Mouse (Mus musculus) neural tube, embryonic 15.5 days (tissue): ENCODE results near the gene Ifit3b. TPM values are rescaled to one million over a fixed set of nuclear protein-coding genes. Genes with fewer than 3 reads are reported as not detected.
A peak's percentile ranks its signal among the peaks of the same experiment; 100 is the strongest.
"Not testable (repeated sequence)": the region's sequence is repeated elsewhere in the genome, so short reads cannot be mapped to it uniquely, and the experiment has no call there.

Source experiments
- ATAC-seq: fragments of 200-750 bp; cut with Nextera tagmentation; 2 replicates; pipeline ENCODE4 v1.8.0; 2017; ENCODE audit warnings: mild to moderate bottlenecking, moderate TSS enrichment, moderate library complexity; ENCODE audit not compliant: low FRiP score
- H3K27ac ChIP-seq: fragments of 300-500 bp; sonication (generic); replicated peaks from 2 replicates; pipeline ENCODE4 v1.5.1; 2015; ENCODE audit warnings: mild to moderate bottlenecking, inconsistent platforms
- H3K27me3 ChIP-seq: fragments of 300-500 bp; sonication (generic); replicated peaks from 2 replicates; pipeline ENCODE4 v1.6.1; 2015; ENCODE audit warnings: inconsistent platforms
- H3K36me3 ChIP-seq: fragments of 300-500 bp; sonication (generic); 2 replicates; pipeline ENCODE4 v1.6.1; 2015; ENCODE audit warnings: inconsistent platforms
- H3K4me1 ChIP-seq: fragments of 300-500 bp; sonication (generic); 2 replicates; pipeline ENCODE4 v1.6.1; 2015; ENCODE audit warnings: inconsistent platforms
- H3K4me2 ChIP-seq: fragments of 300-500 bp; sonication (generic); 2 replicates; pipeline ENCODE4 v1.6.1; 2015; ENCODE audit warnings: inconsistent platforms, mild to moderate bottlenecking, moderate library complexity
- H3K4me3 ChIP-seq: fragments of 300-500 bp; sonication (generic); replicated peaks from 2 replicates; pipeline ENCODE4 v1.5.1; 2015; ENCODE audit warnings: mild to moderate bottlenecking, inconsistent platforms
- H3K9ac ChIP-seq: fragments of 300-500 bp; sonication (generic); replicated peaks from 2 replicates; pipeline ENCODE4 v1.6.1; 2015; ENCODE audit warnings: mild to moderate bottlenecking, inconsistent platforms
- H3K9me3 ChIP-seq: fragments of 300-500 bp; sonication (generic); replicated peaks from 2 replicates; pipeline ENCODE4 v1.6.1; 2016; ENCODE audit warnings: inconsistent platforms
- WGBS: fragments of 180-500 bp; shearing (Covaris S2); methylation state at CpG from one replicate; pipeline ENCODE4 v1.1.7; 2015; ENCODE audit warnings: mixed read lengths; 5-methylcytosine and 5-hydroxymethylcytosine counted together
- polyA plus RNA-seq: library from polyadenylated mRNA; unstranded; fragments of >200 nt; fragmentation: Nextera tagmentation; extraction: Ambion mirVana; gene quantifications from 2 replicates; pipeline ENCODE4 v1.2.1, GENCODE M21; 2015

Ifit3b gene
- polyA plus RNA-seq, 1 experiment from 2014 or later: 0.51 TPM

DNA sequence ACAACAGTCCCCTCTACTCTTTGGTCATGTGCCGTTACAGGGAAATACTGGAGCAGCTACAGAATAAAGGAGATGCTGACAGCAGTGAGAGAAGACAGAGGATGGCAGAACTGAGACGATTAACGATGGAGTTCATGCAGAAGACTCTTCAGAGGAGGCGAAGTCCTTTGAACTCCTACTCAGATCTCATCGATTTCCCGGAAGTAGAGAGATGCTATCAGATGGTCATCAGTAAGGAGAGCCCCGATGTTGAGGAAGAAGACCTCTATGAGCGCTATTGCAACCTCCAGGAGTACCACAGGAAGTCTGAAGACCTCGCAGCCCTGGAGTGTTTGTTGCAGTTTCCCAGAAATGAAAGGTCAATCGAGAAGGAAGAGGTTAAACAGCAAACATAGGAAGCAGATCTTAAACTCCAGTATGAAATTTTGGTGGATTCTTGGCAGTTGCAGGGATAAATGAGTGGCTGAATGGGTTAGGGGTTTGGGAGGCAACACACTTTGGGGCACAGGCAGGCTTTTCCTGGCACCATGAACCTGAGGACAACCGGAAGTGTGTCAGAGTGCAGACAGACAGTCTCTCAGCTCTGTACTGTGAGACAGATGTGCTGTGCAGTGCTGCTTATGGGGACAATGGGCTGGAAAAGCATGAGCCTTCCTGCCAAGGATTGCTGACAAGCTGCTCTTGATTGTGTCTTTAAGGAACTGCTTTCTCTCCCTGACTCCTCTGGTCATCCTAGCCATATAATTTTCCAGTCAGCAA is 4.7 kb downstream of the Ifit3b start:
- not testable (repeated sequence) for ATAC-seq

DNA sequence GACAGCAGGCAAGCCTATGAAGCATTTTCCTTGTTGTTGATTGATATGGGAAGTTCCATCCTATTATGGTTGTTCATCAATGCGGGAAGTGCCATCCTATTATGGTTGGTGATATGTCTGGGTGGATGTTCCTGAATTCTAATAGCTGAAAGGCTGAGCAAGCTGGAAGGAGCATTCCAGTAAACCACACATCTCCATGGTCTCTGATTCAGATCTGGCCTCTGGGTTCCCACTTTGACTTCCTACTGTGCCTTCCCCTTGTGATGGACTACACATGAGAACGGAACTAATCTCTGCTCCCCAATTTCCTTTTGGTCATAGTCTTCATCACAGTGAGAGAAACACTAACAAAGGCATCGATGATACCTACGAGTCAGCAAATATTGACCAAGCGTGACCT is 13.1 kb downstream of the Ifit3b start:
- Histone ChIP-seq H3K36me3 (no peaks in the 10 kb centered on the region), H3K4me1 (no peaks in the 10 kb centered on the region), H3K9me3 (no peaks in the 10 kb centered on the region), H3K27me3 (no peaks in the 10 kb centered on the region), H3K27ac (no peak overlapping the region), H3K4me2 (no peak overlapping the region), H3K4me3 (no peak overlapping the region), H3K9ac (no peak overlapping the region)
- ATAC-seq: no peak
- WGBS: 94% methylated on average over 5 of the region's 5 CpGs

More for the DNA sequence above, 4.7 kb downstream of the Ifit3b start:
- not testable (repeated sequence) for H3K9me3 ChIP-seq, H3K4me3 ChIP-seq, H3K36me3 ChIP-seq, H3K9ac ChIP-seq, H3K27me3 ChIP-seq, H3K4me2 ChIP-seq, H3K27ac ChIP-seq, H3K4me1 ChIP-seq
- 88% methylated on average over 4 of the region's 11 CpGs for WGBS

DNA sequence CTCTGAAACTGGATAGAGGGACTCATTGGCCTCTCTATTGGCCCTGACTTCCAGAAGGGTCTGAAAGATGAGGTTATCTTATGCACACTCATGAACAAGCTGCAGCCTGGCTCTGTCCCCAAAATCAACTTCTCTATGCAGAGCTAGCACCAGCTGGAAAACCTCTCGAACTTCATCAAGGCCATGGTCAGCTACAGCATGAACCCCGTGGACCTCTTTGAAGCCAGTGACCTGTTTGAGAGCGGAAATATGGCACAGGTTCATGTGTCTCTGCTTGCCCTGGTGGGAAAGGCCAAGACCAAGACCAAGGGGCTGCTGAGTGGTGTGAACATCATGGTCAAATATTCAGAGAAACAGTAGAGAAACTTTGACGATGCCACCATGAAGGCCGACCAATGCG is 16.0 kb downstream of the Ifit3b start:
- no peak overlapping the region for H3K4me3 ChIP-seq
- H3K4me2 ChIP-seq: no peak overlapping the region
- no peak overlapping the region for H3K9ac ChIP-seq
- H3K27ac ChIP-seq: no peak overlapping the region
- no peaks in the 10 kb centered on the region for H3K4me1 ChIP-seq
- no peaks in the 10 kb centered on the region for H3K9me3 ChIP-seq
- no peaks in the 10 kb centered on the region for H3K27me3 ChIP-seq
- no peaks in the 10 kb centered on the region for H3K36me3 ChIP-seq
- 97% methylated on average over 6 of the region's 6 CpGs for WGBS
- ATAC-seq: no peak

DNA sequence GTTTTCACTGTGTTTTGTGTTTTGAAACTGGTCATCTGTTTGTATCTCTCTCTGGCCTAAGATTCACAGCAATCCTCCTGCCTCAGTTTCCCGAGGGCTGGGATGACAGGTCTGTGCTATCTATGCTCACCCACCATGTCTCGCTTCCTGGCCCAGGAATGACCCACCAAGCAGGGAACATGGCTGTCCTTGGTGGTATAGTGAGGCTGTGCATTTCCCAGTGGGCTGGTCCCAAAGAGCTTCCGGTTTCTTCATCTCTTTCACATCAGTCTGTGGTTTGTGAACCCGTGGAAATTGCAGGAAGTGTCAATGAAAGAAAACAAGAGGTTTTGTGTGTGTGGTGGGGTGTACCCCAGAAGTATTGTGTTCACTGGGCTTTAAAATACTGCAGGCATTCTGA is 16.9 kb downstream of the Ifit3b start:
- Histone ChIP-seq H3K4me1 (no peaks in the 10 kb centered on the region), H3K4me2 (no peak overlapping the region), H3K4me3 (no peak overlapping the region), H3K9me3 (no peaks in the 10 kb centered on the region), H3K36me3 (no peaks in the 10 kb centered on the region), H3K9ac (no peak overlapping the region), H3K27me3 (no peaks in the 10 kb centered on the region), H3K27ac (no peak overlapping the region)
- no peak for ATAC-seq
- 88% methylated on average over 4 of the region's 4 CpGs for WGBS

DNA sequence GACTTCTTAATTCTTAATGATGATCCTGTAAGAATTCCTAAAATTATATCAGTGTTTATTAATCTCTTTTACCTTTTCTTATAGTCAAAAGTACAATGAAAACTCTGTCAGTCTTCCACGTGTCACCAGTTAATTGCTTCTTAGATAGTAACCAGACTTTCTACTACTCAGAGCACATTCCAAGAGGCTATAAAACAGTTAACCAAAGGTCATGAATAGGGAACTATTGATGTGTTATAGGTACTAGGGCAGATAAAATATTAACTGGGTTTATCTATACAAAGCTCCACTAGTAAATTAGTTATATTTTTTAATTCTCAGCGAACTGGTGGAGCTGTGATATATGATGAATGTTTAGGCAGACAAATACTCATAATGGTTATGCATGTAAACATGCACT is 19.7 kb downstream of the Ifit3b start:
- Histone ChIP-seq H3K4me1 (no peaks in the 10 kb centered on the region), H3K4me2 (no peak overlapping the region), H3K36me3 (no peaks in the 10 kb centered on the region), H3K27ac (no peak overlapping the region), H3K27me3 (no peaks in the 10 kb centered on the region), H3K9me3 (no peaks in the 10 kb centered on the region), H3K9ac (no peak overlapping the region), H3K4me3 (no peak overlapping the region)
- 68% methylated on average over 2 of the region's 2 CpGs for whole genome bisulfite sequencing
- ATAC-seq: no peak

DNA sequence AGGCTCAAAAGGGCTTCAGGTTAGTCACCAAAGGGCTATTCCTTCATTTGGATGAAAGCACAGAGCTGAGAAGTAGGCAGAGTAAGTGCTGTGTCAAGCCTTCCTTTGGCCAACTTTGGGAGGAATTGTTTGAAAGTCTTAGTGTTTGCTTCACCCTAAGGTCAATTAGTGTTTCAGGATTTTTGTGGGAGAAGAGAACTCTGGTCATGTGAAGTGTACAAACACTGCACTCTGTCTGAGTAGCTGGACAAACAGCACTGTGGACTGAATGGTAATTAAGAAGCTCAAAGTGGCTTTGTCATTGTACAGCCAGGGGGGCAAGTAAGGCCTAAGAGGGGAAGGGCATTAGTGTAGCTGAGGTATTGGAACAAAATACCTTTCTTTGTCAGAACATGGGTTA is 23.7 kb downstream of the Ifit3b start:
- Histone ChIP-seq H3K4me1 (no peaks in the 10 kb centered on the region), H3K27me3 (no peaks in the 10 kb centered on the region), H3K36me3 (no peaks in the 10 kb centered on the region), H3K9ac (no peak overlapping the region), H3K27ac (no peak overlapping the region), H3K9me3 (no peaks in the 10 kb centered on the region), H3K4me2 (no peak overlapping the region), H3K4me3 (no peak overlapping the region)
- ATAC-seq: no peak

DNA sequence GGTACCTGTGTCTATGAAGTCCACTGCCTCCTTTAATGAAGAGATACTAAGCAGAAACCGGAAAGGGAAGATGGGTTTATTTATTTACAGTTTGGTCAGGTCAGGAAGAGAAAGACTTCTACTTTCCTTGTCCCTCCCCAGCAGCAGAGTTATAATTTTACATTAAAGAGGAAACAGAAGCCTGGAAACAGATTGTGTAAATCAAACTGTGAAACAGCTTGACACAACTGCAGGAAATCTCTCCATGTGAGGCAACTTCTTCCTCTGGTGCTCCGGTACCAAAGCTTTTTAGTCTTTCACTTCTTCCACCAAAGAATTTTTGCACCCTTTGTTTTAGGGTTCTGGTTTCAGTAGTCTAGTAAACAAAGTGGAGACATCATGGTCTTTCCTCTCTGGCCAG is 25.7 kb downstream of the Ifit3b start:
- ATAC-seq: no peak
- no peaks in the 10 kb centered on the region for H3K27me3 ChIP-seq
- H3K36me3 ChIP-seq: no peaks in the 10 kb centered on the region
- H3K9me3 ChIP-seq: no peaks in the 10 kb centered on the region
- no peak overlapping the region for H3K9ac ChIP-seq
- 83% methylated on average over 2 of the region's 2 CpGs for WGBS
- no peak overlapping the region for H3K27ac ChIP-seq
- H3K4me1 ChIP-seq: no peaks in the 10 kb centered on the region
- no peak overlapping the region for H3K4me3 ChIP-seq
- H3K4me2 ChIP-seq: no peak overlapping the region

DNA sequence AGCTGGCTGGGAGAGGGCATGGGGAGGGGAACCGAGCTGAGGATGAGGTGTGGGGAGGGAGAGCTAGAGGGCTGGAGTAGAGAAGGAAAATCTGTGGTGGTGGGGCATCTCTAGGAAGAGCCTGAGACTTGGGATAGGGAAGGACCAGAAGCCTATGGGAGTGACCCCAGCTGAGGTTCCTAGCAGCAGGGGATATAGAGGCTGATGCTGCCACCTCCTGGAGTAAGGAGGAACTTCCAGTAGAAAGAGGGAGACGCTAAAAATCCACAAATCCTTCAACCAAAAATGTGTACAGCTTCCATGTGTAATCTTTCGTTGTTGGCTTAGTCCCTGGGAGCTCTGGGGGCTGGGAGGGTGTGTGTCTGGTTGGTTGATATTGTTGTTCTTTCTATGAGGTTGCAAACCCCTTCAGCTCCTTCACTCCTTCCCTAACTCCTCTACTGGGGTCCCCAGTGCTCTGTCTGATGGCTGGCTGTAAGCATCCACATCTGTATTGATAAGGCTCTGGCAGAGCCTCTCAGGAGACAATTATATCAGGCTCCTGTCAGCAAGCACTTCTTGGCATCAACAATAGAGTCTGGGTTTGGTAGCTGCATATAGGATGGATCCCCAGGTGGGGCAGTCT is 29.3 kb downstream of the Ifit3b start:
- no peak overlapping the region for H3K4me2 ChIP-seq
- no peak overlapping the region for H3K9ac ChIP-seq
- no peak overlapping the region for H3K27ac ChIP-seq
- H3K4me1 ChIP-seq: no peaks in the 10 kb centered on the region
- no peaks in the 10 kb centered on the region for H3K27me3 ChIP-seq
- WGBS: 14% methylated on average over 3 of the region's 3 CpGs
- no peaks in the 10 kb centered on the region for H3K9me3 ChIP-seq
- no peaks in the 10 kb centered on the region for H3K36me3 ChIP-seq
- ATAC-seq: peak; percentile 63; the same call in 1 of the 2 replicates
- H3K4me3 ChIP-seq: no peak overlapping the region

DNA sequence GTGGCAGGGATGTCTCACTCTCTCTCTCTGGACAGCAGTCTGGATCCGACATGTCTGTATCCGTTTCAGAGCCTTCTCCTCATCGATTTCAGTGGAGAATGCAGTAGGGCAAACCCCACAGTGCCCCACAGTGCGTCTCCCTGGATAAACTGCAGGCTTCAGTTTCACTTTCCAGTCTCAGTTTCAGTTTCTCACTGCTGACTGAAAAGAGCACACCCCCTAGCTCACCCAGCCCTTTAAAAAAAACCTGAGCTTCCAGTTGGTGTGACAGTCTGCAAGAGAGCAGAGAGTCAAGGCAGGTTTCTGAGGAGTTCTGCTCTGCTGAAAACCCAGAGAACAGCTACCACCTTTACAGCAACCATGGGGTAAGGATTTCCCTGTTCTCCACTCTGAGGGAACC is 32.9 kb downstream of the Ifit3b start, which contains the start of the genes Ifit1bl2 and Ifit1:
Gene Ifit1bl2, minus strand, starts transcription at position 121 of the 400 bp plus-strand sequence.
Gene Ifit1, plus strand, starts transcription at position 249 of the 400 bp plus-strand sequence.
- H3K9me3 ChIP-seq: no peaks in the 10 kb centered on the region
- no peaks in the 10 kb centered on the region for H3K4me1 ChIP-seq
- H3K36me3 ChIP-seq: no peaks in the 10 kb centered on the region
- H3K9ac ChIP-seq: no peak within 1 kb of the TSS
- no peak within 1 kb of the TSS for H3K4me3 ChIP-seq
- no peak within 1 kb of the TSS for H3K4me2 ChIP-seq
- H3K27ac ChIP-seq: no peak within 1 kb of the TSS
- ATAC-seq: no peak
- no peaks in the 10 kb centered on the region for H3K27me3 ChIP-seq
- 62% methylated on average over 4 of the region's 4 CpGs for WGBS

DNA sequence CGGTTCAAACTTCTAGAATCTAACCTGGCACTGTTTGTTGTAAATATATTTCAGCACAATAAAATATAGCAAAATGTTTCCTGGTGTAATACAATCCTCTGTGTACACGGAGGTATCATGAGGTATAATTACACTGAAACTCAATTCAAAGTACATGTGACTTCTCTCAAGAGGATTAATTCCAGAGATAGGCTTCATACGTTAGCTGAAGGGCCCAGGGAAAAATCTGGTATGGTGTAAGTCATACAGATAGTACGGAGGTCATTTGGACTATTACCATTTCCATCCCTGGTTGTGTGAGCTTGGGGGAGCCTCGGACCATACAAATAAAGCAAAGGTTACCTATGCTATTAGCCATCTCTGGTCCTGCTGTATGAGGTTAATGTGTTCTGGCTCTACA is 34.8 kb downstream of the Ifit3b start:
- no peak overlapping the region for H3K4me2 ChIP-seq
- no peaks in the 10 kb centered on the region for H3K4me1 ChIP-seq
- H3K9ac ChIP-seq: no peak overlapping the region
- H3K27me3 ChIP-seq: no peaks in the 10 kb centered on the region
- H3K36me3 ChIP-seq: no peaks in the 10 kb centered on the region
- H3K27ac ChIP-seq: no peak overlapping the region
- no peak for ATAC-seq
- H3K4me3 ChIP-seq: no peak overlapping the region
- H3K9me3 ChIP-seq: no peaks in the 10 kb centered on the region
- WGBS: 86% methylated on average over 5 of the region's 5 CpGs

DNA sequence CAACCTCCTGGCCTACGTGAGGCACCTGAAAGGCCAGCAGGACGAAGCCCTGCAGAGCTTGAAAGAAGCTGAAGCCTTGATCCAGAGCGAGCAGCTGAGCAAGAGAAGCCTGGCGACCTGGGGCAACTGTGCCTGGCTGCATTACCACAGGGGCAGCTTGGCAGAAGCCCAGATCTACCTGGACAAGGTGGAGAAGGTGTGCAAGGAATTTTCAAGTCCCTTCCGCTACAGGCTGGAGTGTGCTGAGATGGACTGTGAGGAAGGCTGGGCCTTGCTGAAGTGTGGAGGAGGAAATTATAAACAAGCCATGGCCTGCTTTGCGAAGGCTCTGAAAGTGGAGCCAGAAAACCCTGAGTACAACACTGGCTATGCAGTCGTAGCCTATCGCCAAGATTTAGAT is 39.9 kb downstream of the Ifit3b start:
- H3K9ac ChIP-seq, ATAC-seq, H3K9me3 ChIP-seq, H3K27me3 ChIP-seq, H3K4me3 ChIP-seq, H3K27ac ChIP-seq, H3K4me2 ChIP-seq, H3K36me3 ChIP-seq, H3K4me1 ChIP-seq: not testable (repeated sequence)
- WGBS: 92% methylated on average over 8 of the region's 8 CpGs

DNA sequence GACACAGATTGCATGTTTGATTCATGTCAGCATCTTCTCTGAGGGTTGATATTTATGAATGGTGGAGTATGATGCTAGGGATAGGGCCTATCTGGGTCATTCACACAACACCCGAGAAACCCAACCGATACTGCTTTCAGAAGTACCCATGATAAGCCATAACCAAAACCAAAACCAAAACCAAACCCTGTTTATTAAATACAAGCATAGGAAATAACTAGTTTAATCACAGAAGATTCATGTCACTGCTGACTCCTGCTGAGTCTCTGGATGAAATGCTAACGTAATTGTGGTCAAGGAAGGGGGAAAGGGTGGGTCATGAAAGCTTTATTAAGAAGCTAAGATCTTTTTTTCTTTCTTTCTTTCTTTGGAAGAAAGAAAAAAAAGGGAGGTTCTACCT is 42.5 kb downstream of the Ifit3b start:
- Histone ChIP-seq H3K27me3 (no peaks in the 10 kb centered on the region), H3K4me3 (no peak overlapping the region), H3K4me2 (no peak overlapping the region), H3K27ac (no peak overlapping the region), H3K4me1 (no peaks in the 10 kb centered on the region), H3K36me3 (no peaks in the 10 kb centered on the region), H3K9ac (no peak overlapping the region), H3K9me3 (no peaks in the 10 kb centered on the region)
- no peak for ATAC-seq
- 92% methylated on average over 3 of the region's 3 CpGs for WGBS
